Mouse (Mus musculus) common myeloid progenitor, adult 5-6 weeks (primary cell): ENCODE data around the gene Myh8. TPM values are rescaled to one million over a fixed set of nuclear protein-coding genes. Genes with fewer than 3 reads are reported as not detected.

ENCODE experiments used
- ATAC-seq: replicated peaks from 2 replicates; pipeline ENCODE4 v1.8.0; 2016; ENCODE audit warnings: low read depth, mild to moderate bottlenecking, moderate TSS enrichment, inconsistent platforms; ENCODE audit not compliant: poor library complexity, severe bottlenecking
- total RNA-seq: library from RNA; stranded (forward); fragments of 200-1000, 187-1606 nt; gene quantifications from 2 replicates; pipeline ENCODE4 v1.2.3, GENCODE M21; 2017

Myh8 gene
- not detected in 2 replicates for total RNA-seq

GRCm38 (mm10) chr11:67276601-67277174, at the start of gene Myh8:
Myh8 (plus strand) TSS chr11:67277124.
- no peak for ATAC-seq

DNA sequence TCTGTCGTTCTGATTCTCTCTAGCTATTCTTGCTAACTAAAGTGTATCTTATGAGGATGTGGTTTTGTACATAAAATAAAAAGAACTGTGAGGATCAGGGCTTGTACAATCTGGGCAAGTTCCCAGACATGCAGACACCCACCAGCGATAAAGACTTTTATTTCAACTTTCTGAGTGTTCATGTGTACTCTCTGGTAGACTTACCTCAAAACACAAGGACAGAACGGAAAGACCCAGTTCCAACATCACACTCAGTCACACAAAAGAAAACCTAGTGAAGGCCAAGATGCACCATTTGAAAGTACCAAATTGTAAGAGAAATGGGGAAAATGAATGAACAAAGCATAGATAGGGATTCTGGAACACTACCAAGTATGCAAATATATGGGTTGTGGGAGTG, 48.2 kb upstream of the Myh8 start:
- no peak for ATAC-seq

DNA sequence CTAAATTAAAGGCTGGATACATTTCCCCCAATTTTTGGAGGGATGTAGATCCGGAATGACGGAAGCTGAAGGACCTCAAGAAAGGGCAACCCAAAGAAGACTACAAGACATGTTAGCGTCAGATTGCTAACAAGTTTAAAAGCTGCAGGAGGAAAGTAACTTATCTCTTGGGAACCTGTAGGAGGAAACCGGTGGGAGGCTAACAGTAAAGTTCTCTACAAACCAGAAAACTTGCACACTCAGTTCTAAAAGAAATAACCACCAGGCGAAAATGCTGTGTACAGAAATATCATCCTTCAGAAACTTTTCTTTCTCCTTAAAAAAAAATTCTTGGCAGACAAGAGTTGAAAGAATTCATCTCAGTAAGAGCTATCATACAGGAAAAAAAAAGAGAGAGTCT, 47.8 kb upstream of the Myh8 start:
- no peak for ATAC-seq

GRCm38 (mm10) chr11:67229946-67230345, 47.0 kb upstream of the Myh8 start:
- no peak for ATAC-seq

DNA sequence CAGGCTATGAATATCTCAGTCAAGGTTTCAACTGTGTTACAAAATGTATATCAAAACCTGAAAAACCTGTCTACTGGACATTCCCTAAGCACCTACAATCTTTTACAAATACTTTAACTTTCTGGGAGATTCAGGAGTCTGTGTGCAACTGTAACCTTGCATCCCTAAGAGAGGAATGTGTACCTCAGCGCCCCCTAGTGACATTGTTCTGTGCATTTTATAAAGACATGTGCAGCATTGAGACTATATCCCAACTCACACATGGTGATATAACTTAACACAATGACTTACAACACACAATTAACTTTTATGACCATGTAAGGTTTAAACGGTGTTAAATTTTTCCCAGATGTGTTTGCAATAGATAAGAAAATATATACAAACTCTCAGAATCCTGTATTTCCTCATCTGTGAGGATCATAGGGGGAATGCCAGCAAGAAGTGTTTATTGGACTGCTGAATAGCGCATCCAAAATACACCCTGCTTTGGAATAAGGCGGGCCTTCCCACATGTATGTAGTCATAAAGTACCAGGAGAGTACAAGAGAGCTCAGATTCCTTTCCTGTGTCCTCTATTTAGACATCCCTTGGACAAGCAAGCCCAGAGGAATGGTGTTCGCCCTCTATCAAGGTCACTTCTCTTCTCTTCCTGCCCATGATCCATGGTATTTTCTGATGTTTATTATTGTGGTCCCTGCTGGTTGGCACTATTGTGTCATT, 41.1 kb upstream of the Myh8 start:
- no peak for ATAC-seq

GRCm38 (mm10) chr11:67236799-67237198, 40.1 kb upstream of the Myh8 start:
- ATAC-seq = no peak

GRCm38 (mm10) chr11:67237481-67238079, 39.3 kb upstream of the Myh8 start, which contains the start of gene Myh4:
Myh4 (plus strand) TSS chr11:67238029.
- ATAC-seq = no peak

GRCm38 (mm10) chr11:67241051-67241450, 35.9 kb upstream of the Myh8 start:
- no peak for ATAC-seq

GRCm38 (mm10) chr11:67253691-67254090, 23.2 kb upstream of the Myh8 start:
- no peak for ATAC-seq

GRCm38 (mm10) chr11:67257048-67257447, 19.9 kb upstream of the Myh8 start:
- no peak for ATAC-seq

DNA sequence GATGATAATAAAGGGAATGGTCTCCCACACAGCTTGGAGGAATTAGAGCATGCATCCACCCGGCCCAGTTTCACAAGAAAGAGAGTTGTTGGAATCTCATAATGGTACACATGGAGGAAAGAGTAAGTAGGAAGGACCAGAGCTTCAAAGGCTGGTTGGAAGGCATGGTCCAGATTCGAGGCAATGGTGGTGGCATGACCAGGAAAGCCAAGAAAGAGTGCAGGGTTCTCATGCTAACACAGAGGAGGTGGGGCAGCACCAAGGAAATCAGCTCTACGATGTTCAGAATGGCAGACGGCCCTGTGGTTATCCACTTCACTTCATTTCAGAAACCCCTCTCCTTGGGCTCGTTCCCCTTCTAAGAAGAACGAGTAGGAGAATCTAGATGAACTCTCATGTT, 16.0 kb upstream of the Myh8 start:
- ATAC-seq = no peak

- no peak for ATAC-seq
Measured at GRCm38 (mm10) chr11:67293440-67293839, 16.5 kb downstream of the Myh8 start.

GRCm38 (mm10) chr11:67313733-67314452, 37.0 kb downstream of the Myh8 start:
- no peak for ATAC-seq

DNA sequence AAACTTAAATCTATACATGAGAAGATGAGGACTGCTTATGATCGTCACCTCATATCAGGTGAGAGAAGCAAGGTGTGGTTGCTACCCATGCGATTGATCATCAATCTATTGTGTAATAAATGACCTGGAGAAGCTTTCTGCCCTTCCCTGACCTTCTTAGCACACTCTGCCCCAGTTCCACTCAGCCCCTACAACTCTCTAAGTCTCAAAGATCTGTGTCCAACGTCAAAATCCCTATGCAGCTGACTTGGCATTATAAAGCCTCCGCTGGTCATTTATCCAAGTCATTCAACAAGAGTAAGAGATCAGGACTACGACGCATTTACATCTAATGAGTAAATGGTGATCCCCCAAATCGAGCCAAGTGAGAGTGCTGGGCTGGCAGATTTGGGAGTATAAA, 44.4 kb downstream of the Myh8 start, which contains the start of gene Myh13:
TSS of gene Myh13 (plus strand) at position 301 of the 400 bp plus-strand sequence.
- ATAC-seq = no peak

DNA sequence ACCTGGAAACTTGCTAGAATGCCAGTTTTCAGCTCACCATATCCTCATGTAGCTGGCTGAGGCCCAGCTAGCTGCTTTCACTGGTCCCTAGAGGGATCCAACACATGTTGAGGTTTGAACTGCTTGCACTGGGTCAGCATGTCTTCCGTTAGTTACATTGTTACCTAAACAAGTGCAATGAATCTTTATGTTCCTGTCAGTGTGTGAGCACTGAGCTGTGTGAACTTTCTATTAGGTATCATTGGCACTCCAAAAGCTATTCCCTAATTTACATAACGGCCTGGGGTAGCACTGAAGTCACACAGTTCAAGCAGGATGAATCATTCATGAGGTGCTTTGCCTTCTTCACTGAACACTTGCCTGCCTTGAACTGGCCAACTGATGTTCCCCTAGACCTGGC, 49.6 kb downstream of the Myh8 start:
- no peak for ATAC-seq

- no peak for ATAC-seq
Measured at GRCm38 (mm10) chr11:67344556-67344955, 67.6 kb downstream of the Myh8 start.

DNA sequence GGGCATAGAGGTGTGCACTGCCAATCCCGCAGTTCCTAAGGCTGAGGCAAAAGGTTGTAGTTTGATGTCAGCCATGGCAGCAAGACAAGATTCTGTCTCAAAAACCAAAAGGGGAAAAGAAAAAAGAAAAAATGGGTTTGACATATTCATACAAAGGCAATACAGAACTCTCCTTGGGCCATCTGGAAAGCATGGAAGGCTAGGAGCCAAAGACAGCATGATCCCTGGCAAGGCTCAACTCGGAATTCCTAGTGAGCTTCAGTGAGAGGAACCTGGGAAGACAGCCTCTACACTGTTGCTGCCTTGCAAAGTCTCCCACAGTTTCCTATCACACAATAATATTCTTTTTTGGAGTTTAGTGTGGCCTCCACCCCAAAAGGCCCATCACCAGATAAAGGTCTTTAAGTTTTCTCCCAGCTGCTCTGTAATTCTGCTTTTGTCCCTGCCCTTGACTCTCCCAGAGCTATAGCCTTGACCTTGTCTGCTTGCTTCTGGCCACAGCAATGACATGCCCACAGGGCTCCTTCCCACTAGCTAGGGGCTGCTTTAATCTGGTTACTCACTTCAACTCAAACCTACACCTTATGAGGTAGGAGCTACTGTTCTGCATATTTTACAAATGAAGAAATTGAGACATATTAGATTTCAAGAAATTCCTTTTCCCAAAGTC, 68.4 kb downstream of the Myh8 start:
- no peak for ATAC-seq

DNA sequence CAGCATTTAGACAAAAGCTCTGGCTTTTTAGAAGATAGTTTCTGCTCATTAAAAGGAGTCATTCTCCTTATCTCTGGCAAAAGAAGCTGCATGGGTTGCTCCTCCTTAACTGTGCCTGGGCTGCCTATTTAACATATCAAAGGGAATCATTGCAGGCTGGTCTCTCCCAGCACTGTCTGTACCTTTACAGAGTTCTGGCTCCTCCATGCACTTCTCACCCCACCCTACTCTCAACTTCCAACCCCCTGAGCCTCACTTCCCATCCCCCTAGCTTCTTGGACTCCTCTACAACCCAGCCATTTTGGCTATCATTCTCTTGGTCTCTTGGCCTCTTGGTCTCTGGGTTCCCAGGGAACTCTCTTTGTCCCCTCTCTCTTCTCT, 68.9 kb downstream of the Myh8 start:
- ATAC-seq = no peak

GRCm38 (mm10) chr11:67350153-67350768, 73.3 kb downstream of the Myh8 start:
- ATAC-seq = peak; percentile 60; the same call in 1 of the 2 replicates

DNA sequence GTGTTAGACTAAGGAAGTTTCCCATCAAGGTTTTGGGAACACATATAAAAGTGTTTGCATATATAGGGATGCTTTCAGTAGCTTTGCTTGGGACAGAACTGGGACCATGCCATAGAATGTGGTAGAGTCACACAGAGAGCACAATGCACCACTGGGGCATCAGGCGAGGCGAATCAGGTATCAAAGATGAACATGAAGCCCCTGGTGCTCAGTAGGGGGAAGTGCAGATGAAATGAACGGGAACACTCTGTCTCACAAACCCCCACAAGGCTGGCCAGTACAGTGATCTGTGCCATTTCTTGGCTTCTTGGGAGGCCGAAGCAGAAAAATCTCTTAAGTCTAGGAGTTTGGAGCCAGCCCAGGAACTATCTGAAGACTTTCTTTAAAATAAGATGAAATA, 76.1 kb downstream of the Myh8 start:
- peak; percentile 52; the same call in 1 of the 2 replicates for ATAC-seq
